Mouse (Mus musculus) ES-Bruce4 (cell line): Measurements from ENCODE around the gene Ntn4. TPM values are rescaled to one million over a fixed set of nuclear protein-coding genes. Genes with fewer than 3 reads are reported as not detected.

Source experiments
- H3K27ac ChIP-seq: 2 replicates; pipeline ENCODE4 v1.5.1; 2012; ENCODE audit warnings: low read length, inconsistent platforms; ENCODE audit not compliant: insufficient read depth
- H3K27me3 ChIP-seq: 2 replicates; pipeline ENCODE4 v1.6.1; 2012; ENCODE audit warnings: mild to moderate bottlenecking, low read length, inconsistent platforms; ENCODE audit not compliant: control insufficient read depth, poor library complexity, insufficient read depth, severe bottlenecking
- H3K36me3 ChIP-seq: 2 replicates; pipeline ENCODE4 v1.6.1; 2012; ENCODE audit warnings: inconsistent platforms, mild to moderate bottlenecking, low read length, moderate library complexity; ENCODE audit not compliant: control insufficient read depth, poor library complexity, insufficient read depth, severe bottlenecking
- H3K4me1 ChIP-seq: one replicate; pipeline ENCODE4 v1.8.1; 2011; ENCODE audit warnings: low read length; ENCODE audit not compliant: control insufficient read depth, insufficient read depth
- H3K4me3 ChIP-seq: 2 replicates; pipeline ENCODE4 v1.5.1; 2011; ENCODE audit warnings: low read depth, mild to moderate bottlenecking, low read length
- H3K9ac ChIP-seq: 2 replicates; pipeline ENCODE4 v1.6.1; 2012; ENCODE audit warnings: low read depth, mild to moderate bottlenecking, inconsistent platforms; ENCODE audit not compliant: poor library complexity, severe bottlenecking
- H3K9me3 ChIP-seq: replicated peaks from 2 replicates; pipeline ENCODE4 v1.6.1; 2012; ENCODE audit warnings: mild to moderate bottlenecking, low read length, inconsistent platforms; ENCODE audit not compliant: control insufficient read depth, poor library complexity, insufficient read depth, severe bottlenecking
- CTCF ChIP-seq: IDR thresholded peaks from one replicate; pipeline ENCODE4 v1.8.1; 2011; ENCODE audit warnings: low read depth, low read length
- EP300 ChIP-seq: IDR thresholded peaks from 2 replicates; pipeline ENCODE4 v1.6.1; 2011; ENCODE audit warnings: low read depth, low read length; ENCODE audit not compliant: insufficient read depth
- POLR2A ChIP-seq: IDR thresholded peaks from one replicate; pipeline ENCODE4 v1.8.1; 2011; ENCODE audit warnings: low read length; ENCODE audit not compliant: insufficient read depth
- polyA plus RNA-seq: library from polyadenylated mRNA; stranded (reverse); fragments of >200 nt; gene quantifications from 2 replicates; pipeline ENCODE4 v1.2.4, GENCODE M21; 2011; ENCODE audit warnings: low read depth; ENCODE audit not compliant: missing spikeins, insufficient read depth, insufficient read length

Ntn4 gene
- polyA plus RNA-seq, 1 experiment, result 2.2 TPM

- H3K4me3 ChIP-seq, result no peak overlapping the region
- no peak for TF ChIP-seq CTCF
- no peak for TF ChIP-seq POLR2A
- TF ChIP-seq EP300, result no peak
- no peaks in the 10 kb centered on the region for H3K9me3 ChIP-seq
- H3K9ac ChIP-seq, result no peak overlapping the region
- no peaks in the 10 kb centered on the region for H3K36me3 ChIP-seq
- H3K27ac ChIP-seq, result no peak overlapping the region
- no peaks in the 10 kb centered on the region for H3K27me3 ChIP-seq
- H3K4me1 ChIP-seq, result no peaks in the 10 kb centered on the region
Observed at GRCm38 (mm10) chr10:93721625-93722337, 81.3 kb downstream of the Ntn4 start.

- H3K4me1 ChIP-seq, result no peaks in the 10 kb centered on the region
- H3K27me3 ChIP-seq, result no peaks in the 10 kb centered on the region
- TF ChIP-seq CTCF (no peak), POLR2A (no peak), EP300 (no peak)
- H3K27ac ChIP-seq, result no peak overlapping the region
- no peaks in the 10 kb centered on the region for H3K9me3 ChIP-seq
- no peak overlapping the region for H3K4me3 ChIP-seq
- H3K9ac ChIP-seq, result no peak overlapping the region
- H3K36me3 ChIP-seq, result no peaks in the 10 kb centered on the region
Observed at GRCm38 (mm10) chr10:93723942-93724542, 83.6 kb downstream of the Ntn4 start.

GRCm38 (mm10) chr10:93728131-93728530 is 87.7 kb downstream of the Ntn4 start:
- no peaks in the 10 kb centered on the region for H3K9me3 ChIP-seq
- no peak overlapping the region for H3K9ac ChIP-seq
- H3K36me3 ChIP-seq, result no peaks in the 10 kb centered on the region
- H3K27me3 ChIP-seq, result no peaks in the 10 kb centered on the region
- H3K27ac ChIP-seq, result no peak overlapping the region
- no peaks in the 10 kb centered on the region for H3K4me1 ChIP-seq
- TF ChIP-seq POLR2A, result no peak
- TF ChIP-seq CTCF, result no peak
- TF ChIP-seq EP300, result no peak
- no peak overlapping the region for H3K4me3 ChIP-seq

- no peaks in the 10 kb centered on the region for H3K27me3 ChIP-seq
- no peaks in the 10 kb centered on the region for H3K36me3 ChIP-seq
- no peaks in the 10 kb centered on the region for H3K9me3 ChIP-seq
- H3K9ac ChIP-seq, result no peak overlapping the region
- H3K27ac ChIP-seq, result no peak overlapping the region
- TF ChIP-seq POLR2A (no peak), CTCF (no peak), EP300 (no peak)
- peaks cover 2% of the 10 kb centered on the region for H3K4me1 ChIP-seq
- H3K4me3 ChIP-seq, result no peak overlapping the region
Observed at GRCm38 (mm10) chr10:93730514-93730913, 90.0 kb downstream of the Ntn4 start.

GRCm38 (mm10) chr10:93731248-93731691 is 90.8 kb downstream of the Ntn4 start:
- no peak for TF ChIP-seq POLR2A
- no peak for TF ChIP-seq CTCF
- no peak for TF ChIP-seq EP300
- Histone ChIP-seq H3K9ac (no peak overlapping the region), H3K27me3 (no peaks in the 10 kb centered on the region), H3K4me3 (no peak overlapping the region), H3K27ac (no peak overlapping the region), H3K4me1 (peaks cover 2% of the 10 kb centered on the region), H3K36me3 (no peaks in the 10 kb centered on the region), H3K9me3 (no peaks in the 10 kb centered on the region)

- no peak overlapping the region for H3K9ac ChIP-seq
- no peak overlapping the region for H3K27ac ChIP-seq
- no peak overlapping the region for H3K4me3 ChIP-seq
- no peaks in the 10 kb centered on the region for H3K27me3 ChIP-seq
- TF ChIP-seq EP300 (no peak), POLR2A (no peak), CTCF (no peak)
- no peaks in the 10 kb centered on the region for H3K9me3 ChIP-seq
- H3K36me3 ChIP-seq, result no peaks in the 10 kb centered on the region
- peaks cover 2% of the 10 kb centered on the region for H3K4me1 ChIP-seq
Observed at GRCm38 (mm10) chr10:93736114-93736645, 95.7 kb downstream of the Ntn4 start.
